Mouse (Mus musculus) CD4-positive naive resting alpha-beta T cell, adult 76 days (primary cell): Measurements from ENCODE around the gene Tspan17. TPM values are rescaled to one million over a fixed set of nuclear protein-coding genes. Genes with fewer than 3 reads are reported as not detected.

Experiments
- total RNA-seq: library from RNA; stranded (reverse); gene quantifications from one replicate; pipeline ENCODE4 v1.2.4, GENCODE M21; 2023

The Tspan17 gene
- 1.5 TPM for total RNA-seq

GRCm38 (mm10) chr13:54788740-54789560, at the start of gene Tspan17:
Tspan17 (plus strand) TSS chr13:54789377.

GRCm38 (mm10) chr13:54749864-54750411, 39.2 kb upstream of the Tspan17 start, which contains the start of gene Gprin1:
Gprin1 (minus strand) TSS chr13:54749874.

GRCm38 (mm10) chr13:54766192-54766768, 22.9 kb upstream of the Tspan17 start, which contains the start of gene Sncb:
Sncb (minus strand) TSS chr13:54766595.

GRCm38 (mm10) chr13:54783698-54784097, 5.5 kb upstream of the Tspan17 start, which contains the start of gene Eif4e1b:
Eif4e1b (plus strand) TSS chr13:54783998.

Other genes with a start within 250 kb of the Tspan17 start
- 31.2 TPM for gene 4833439L19Rik, start 223.9 kb upstream of the Tspan17 start, total RNA-seq
- gene Arl10, start 214.4 kb upstream of the Tspan17 start, total RNA-seq = 3.0 TPM
- gene Nop16, start 199.3 kb upstream of the Tspan17 start, total RNA-seq = 11.6 TPM
- gene Higd2a, start 199.2 kb upstream of the Tspan17 start, total RNA-seq = 78.3 TPM
- 40.4 TPM for gene Cltb, start 178.0 kb upstream of the Tspan17 start, total RNA-seq
- gene Faf2, start 167.6 kb upstream of the Tspan17 start, total RNA-seq = 54.7 TPM
- gene Rnf44, start 95.5 kb upstream of the Tspan17 start, total RNA-seq = 228 TPM
- not detected for gene Cdhr2, start 87.9 kb upstream of the Tspan17 start, total RNA-seq
- not detected for gene Gprin1, start 39.5 kb upstream of the Tspan17 start, total RNA-seq
- gene Sncb, start 22.8 kb upstream of the Tspan17 start, total RNA-seq = not detected
- gene Eif4e1b, start 5.4 kb upstream of the Tspan17 start, total RNA-seq = not detected
- gene Unc5a, start 160.0 kb downstream of the Tspan17 start, total RNA-seq = 2.8 TPM
- 3.0 TPM for gene Hk3, start 232.0 kb downstream of the Tspan17 start, total RNA-seq